Mouse (Mus musculus) ovary, postnatal 14 days (tissue): ENCODE results near the gene Myh6.
A peak's percentile ranks its signal among the peaks of the same experiment; 100 is the strongest.
"Not testable (repeated sequence)": the region's sequence is repeated elsewhere in the genome, so short reads cannot be mapped to it uniquely, and the experiment has no call there.

Experiments
- DNase-seq: peaks from one replicate; pipeline ENCODE4 v3.0.0; 2022; ENCODE audit warnings: low spot score

The Myh6 gene

GRCm38 (mm10) chr14:54966320-54966977, at the start of gene Myh6:
Myh6 (minus strand) TSS chr14:54966927.
- no peak for DNase-seq

- no peak for DNase-seq
These were observed 49.0 kb upstream of the Myh6 start for GRCm38 (mm10) chr14:55015767-55016111.

GRCm38 (mm10) chr14:55014991-55015766, 48.5 kb upstream of the Myh6 start, which contains the start of gene Ngdn:
Ngdn (plus strand) TSS chr14:55015454.
- DNase-seq = peak; percentile 98

GRCm38 (mm10) chr14:55014591-55014990, 47.9 kb upstream of the Myh6 start:
- DNase-seq = no peak

GRCm38 (mm10) chr14:55011116-55011515, 44.4 kb upstream of the Myh6 start:
- DNase-seq = no peak

- DNase-seq = no peak
These were observed 41.7 kb upstream of the Myh6 start for GRCm38 (mm10) chr14:55008417-55008816.

GRCm38 (mm10) chr14:55007120-55007908, 40.6 kb upstream of the Myh6 start:
- DNase-seq = no peak

- no peak for DNase-seq
These were observed 39.8 kb upstream of the Myh6 start for GRCm38 (mm10) chr14:55006541-55006940.

GRCm38 (mm10) chr14:55005967-55006366, 39.2 kb upstream of the Myh6 start:
- no peak for DNase-seq

- DNase-seq = no peak
These were observed 38.8 kb upstream of the Myh6 start for GRCm38 (mm10) chr14:55005506-55005905.

- no peak for DNase-seq
These were observed 37.4 kb upstream of the Myh6 start for GRCm38 (mm10) chr14:55003878-55004855.

GRCm38 (mm10) chr14:55002687-55003120, 36.0 kb upstream of the Myh6 start:
- DNase-seq = no peak

GRCm38 (mm10) chr14:55001938-55002686, 35.4 kb upstream of the Myh6 start:
- DNase-seq = no peak

GRCm38 (mm10) chr14:55001446-55001845, 34.7 kb upstream of the Myh6 start:
- DNase-seq = no peak

GRCm38 (mm10) chr14:55000814-55001213, 34.1 kb upstream of the Myh6 start:
- no peak for DNase-seq

GRCm38 (mm10) chr14:54999868-55000267, 33.1 kb upstream of the Myh6 start:
- DNase-seq = not testable (repeated sequence)

- no peak for DNase-seq
These were observed 32.0 kb upstream of the Myh6 start for GRCm38 (mm10) chr14:54998680-54999079.

GRCm38 (mm10) chr14:54997297-54997696, 30.6 kb upstream of the Myh6 start:
- DNase-seq = no peak

GRCm38 (mm10) chr14:54996793-54997192, 30.1 kb upstream of the Myh6 start:
- no peak for DNase-seq

GRCm38 (mm10) chr14:54995457-54996138, 28.9 kb upstream of the Myh6 start:
- DNase-seq = no peak
